Mouse (Mus musculus) adrenal gland, adult 2 months (tissue): Measurements from ENCODE around the gene Mblac1. TPM values are rescaled to one million over a fixed set of nuclear protein-coding genes. Genes with fewer than 3 reads are reported as not detected.
"Not testable (repeated sequence)": the region's sequence is repeated elsewhere in the genome, so short reads cannot be mapped to it uniquely, and the experiment has no call there.

Experiments
- DNase-seq: peaks from one replicate; pipeline ENCODE4 v3.0.0; 2021
- microRNA-seq, 2 experiments: library from miRNA; unstranded; fragments of <30 nt; microRNA quantifications; one replicate each; pipeline ENCODE4 v1.2.0; 2021
- polyA plus RNA-seq: library from polyadenylated mRNA; depleted of rRNA; stranded (reverse); fragments of >200 nt; gene quantifications from 2 replicates; pipeline ENCODE4 v1.2.3, GENCODE M21; 2012; rRNA removed
- total RNA-seq, 2 experiments: library from RNA; stranded (reverse); gene quantifications; 2 replicates each; pipeline ENCODE4 v1.2.3; 2021

Mblac1 gene
- total and polyA plus RNA-seq, 3 experiments: 5.0 to 11.9 (median 9.6) TPM

DNA sequence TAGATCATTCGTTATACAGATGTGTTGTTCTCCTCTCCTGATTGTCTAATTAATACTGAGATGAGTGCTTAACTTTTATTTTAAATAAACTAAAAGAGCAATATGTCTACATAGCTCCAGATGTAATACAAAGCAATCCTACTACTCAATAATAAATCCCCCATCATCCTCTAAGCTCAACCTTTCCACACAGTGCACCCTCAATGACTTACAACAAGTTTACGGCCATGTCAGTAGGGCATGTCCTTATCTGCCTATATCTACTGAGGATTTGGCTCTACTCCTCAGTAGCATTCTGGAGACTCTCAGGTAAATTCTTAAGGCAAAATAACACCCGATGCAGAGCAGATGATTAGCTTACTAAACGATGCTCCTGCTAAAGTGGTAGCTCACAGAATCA is 13.8 kb downstream of the Mblac1 start:
- no peak for DNase-seq

DNA sequence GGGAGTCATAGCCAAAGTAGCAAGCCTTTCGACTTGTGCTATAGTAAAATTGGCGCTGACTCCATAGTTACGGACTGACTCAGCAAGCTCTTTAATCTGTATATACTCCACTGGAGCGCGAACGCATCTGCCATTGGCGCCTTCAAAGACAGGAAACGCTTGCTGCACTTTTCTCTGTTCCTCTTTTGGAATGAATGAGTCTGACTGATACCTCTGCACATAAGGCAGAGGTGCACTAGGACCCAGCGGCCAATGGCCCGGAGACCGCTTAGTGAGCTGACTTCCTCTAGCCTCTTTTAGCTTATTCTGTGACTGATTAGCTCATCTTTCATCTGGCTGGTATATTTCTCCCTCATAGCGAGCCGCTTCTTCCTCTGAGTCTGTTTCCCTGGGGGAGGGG is 22.5 kb downstream of the Mblac1 start:
- not testable (repeated sequence) for DNase-seq

DNA sequence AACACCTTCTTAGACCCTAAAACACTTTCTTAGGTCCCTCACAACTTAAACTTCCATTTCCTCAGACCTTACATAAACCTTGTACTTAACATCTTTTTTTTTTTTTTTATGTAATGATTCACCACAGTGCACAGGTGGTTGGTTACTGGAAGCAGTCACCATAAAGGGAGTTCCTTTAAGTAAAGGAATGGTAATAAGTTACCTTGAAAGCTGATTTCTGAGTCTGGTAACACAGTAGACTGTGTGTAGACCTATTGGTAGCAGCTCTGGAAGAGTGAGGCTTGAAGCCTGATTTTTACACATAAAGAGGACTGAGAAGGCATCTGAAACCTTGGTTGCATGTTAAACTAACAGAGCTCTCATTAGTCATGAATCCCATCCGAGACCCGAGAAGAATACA is 25.8 kb downstream of the Mblac1 start:
- DNase-seq: no peak

DNA sequence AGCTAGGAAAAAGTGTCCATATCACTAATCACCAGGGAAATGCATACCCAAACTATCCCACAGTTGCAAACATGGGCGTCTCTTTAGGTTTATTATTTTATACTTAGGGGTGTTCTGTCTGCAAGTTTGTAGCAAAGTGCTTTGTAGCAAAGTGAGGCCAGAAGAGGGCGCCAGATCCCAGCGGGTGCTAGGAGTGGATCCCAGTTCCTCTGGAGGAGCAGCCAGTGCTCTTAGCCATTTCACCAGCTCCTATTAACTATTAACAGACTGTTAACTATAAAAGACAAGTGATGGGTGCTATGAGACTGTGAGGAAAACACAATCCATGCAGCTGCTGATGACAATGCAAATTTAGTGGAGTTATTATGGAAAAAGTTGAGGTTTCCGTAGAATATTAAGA is 28.0 kb downstream of the Mblac1 start:
- DNase-seq: peak; percentile 89

DNA sequence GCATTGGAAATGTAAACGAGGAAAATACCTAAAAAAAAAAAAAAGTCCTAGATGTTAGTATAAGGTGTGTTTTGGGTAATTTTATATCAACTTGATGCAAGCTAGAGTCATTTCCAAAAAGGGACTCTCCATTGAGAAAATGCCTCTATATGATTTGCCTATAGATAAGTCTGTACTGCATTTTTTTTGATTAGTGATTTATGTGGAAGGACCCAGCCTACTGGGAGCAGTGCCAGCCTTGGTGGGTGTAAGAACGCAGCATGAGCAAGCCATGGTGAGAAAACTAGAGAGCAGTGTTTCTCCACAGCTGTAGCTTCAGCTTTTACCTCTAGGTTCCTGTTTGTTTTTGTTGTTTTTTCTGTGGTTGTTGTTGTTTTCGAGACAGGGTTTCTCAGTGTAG is 29.2 kb downstream of the Mblac1 start:
- no peak for DNase-seq

DNA sequence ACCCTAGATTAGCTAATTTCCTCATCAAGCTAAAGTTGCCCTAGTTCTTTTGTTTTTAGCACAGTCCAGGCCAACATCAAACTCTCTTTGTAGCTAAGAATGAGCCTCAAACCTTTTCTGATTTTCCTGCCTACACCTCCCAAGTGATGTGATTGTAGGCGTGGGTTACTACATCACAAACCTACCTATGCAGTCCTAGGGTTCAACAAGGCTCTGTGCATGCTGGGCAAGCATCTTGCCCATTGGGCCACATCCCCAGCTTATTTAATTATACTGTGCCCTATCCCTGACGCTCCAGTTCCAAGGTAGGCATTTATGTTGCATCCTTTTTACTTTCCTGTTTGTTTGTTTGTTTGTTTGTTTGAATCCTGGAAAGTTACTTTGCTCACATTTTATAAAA is 31.6 kb downstream of the Mblac1 start, which contains the start of gene Nxpe5:
TSS of gene Nxpe5 (plus strand) at position 199 of the 400 bp plus-strand sequence.
- no peak for DNase-seq

DNA sequence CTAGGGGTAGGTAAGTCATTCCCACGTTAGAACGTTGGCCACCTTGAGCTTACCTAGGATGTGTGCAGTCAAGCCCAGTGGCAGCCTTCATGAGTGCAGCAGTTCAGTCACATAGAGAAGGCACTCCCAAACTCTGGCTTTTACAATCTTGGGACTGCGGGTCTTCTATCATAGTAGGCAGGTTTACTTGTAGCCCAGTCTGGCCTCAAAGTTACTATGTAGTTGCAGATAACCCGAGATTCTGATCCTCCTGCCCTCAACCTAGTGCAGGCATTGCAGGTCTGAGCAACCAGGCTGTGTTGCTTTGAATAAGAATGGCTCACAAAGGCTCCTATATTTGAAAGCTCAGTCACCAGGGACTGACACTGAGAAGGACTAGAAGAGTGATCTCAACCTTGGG is 32.4 kb downstream of the Mblac1 start:
- DNase-seq: no peak

DNA sequence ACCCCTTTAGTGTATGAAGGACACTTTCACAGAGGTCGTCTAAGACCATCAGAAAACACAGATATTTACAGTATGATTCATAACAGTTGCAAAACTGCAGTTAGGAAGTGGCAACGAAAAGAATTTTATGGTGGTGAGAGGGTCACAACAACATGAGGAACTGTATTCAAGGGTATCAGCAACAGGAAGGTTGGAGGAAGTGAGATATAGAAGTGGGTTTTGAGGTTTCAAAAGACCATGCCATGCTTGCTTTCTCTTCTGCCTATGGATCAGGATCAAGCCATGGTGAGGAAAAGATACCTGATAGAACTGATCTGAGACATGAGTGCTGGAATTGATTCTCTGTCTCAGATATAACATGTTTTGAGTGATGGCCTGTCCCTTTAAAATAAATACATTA is 33.3 kb downstream of the Mblac1 start:
- DNase-seq: no peak

DNA sequence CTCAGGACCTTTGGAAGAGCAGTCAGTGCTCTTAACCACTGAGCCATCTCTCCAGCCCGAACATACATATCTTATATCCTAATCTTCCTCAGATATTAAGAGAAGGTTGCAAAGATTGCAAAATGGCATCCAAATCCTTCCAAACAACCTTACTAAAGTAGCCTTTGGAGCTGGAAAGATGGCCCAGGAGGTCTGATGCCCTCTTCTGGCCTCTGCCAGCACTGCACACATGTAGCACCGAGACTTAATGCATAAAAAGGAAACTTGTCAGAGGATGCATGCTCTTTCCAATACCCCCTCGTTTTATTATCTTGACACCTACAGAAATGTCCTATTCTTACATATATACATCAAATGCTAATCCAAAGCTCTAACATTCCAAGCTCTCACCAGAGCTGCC is 33.9 kb downstream of the Mblac1 start:
- DNase-seq: peak; percentile 19

DNA sequence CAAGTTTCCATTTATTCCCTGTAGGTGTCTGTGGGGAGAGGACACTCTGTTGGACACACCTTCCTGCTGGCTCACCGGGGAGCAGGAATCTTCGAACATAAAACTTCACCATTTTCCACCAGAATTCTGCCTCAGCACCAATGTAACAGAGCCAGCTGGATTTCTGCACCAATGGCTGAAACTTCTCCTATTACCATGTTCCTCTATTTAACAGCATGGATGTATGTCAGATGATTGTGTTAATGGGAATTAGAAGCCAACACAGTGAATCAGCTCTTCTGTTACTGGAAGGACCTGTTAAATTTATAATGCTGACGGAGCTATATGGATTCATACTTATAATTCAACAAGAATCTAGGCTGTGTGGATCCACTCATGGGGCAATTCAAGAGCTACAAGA is 35.4 kb downstream of the Mblac1 start:
- no peak for DNase-seq

DNA sequence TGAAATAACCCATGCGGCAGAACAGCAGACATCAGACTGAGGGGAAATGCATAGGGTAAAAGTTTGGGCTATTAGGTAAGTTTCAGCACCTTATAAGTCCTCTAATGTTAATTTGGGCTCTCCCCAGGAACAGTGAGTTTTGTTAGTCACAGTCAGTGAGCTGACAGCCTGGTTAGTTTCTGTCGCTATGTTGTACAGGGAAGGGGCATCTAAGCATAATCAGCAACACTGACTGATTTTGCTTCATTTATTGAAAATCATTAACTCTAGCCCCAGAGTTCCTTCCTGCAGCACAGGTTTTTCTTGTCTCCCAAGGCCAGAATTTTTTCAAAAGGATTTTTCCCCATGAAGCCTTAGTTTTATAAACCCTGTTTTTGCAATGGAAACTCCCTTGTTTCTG is 39.7 kb downstream of the Mblac1 start:
- DNase-seq: no peak

DNA sequence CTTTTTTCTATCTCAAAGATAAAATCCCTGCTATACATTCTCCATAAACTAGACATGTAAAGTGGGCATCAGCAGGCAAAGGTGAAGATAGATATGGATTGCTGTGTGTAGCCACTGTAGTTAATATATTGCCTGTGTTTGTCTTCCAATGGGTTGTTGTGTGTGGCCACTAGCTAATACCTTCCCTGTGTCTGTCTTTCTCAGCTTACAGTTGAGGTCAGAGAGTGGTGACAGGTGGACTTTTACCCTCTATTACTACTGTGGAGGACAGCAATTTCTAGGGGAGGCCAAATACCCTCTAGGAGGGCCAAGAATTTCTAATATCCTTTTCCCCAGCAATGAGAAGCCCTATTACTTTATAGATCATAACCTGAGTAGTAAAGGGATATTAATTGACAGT is 40.1 kb downstream of the Mblac1 start:
- DNase-seq: no peak

DNA sequence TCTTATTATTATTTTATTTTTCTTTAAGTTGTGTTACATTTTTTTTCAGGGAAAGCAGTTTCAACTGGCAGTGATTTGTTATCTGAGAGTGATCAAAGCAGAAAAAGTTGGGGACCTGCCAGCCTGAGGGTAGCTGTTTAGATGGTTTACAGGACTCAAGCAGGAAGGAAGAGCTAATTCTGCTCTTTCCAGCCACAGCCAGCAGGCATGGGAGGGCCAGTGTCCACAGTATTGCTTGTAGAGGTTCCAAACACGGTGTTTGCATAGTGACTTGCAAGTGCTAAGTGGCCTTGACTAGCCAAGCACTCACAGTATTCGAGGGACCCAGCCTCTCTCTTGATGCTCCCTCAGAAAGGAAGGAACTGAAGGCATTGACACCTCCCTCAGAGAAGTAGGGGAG is 47.4 kb downstream of the Mblac1 start:
- peak; percentile 50 for DNase-seq

Small RNA genes lying within 50 kb of the gene (microRNA-seq; reads per million reads assigned to microRNA genes)
- gene Mir106b: 754 to 950 reads per million in 2 experiments
- 220 to 244 reads per million in 2 experiments for gene Mir25
- gene Mir93: 2,301 to 2,408 reads per million in 2 experiments

Other genes starting within 250 kb of the Mblac1 start
- under 1 TPM; 0.06 to 0.38 TPM for gene Gjc3, start 231.2 kb upstream of the Mblac1 start, total RNA-seq
- gene Gjc3, start 231.2 kb upstream of the Mblac1 start, polyA plus RNA-seq: 0.03 and 0.19 TPM in 2 replicates
- 1 to 10 TPM in 1 of 2 experiments, under 1 TPM in 1; 0.83 to 4.2 TPM for gene Azgp1, start 212.8 kb upstream of the Mblac1 start, total RNA-seq
- 0.18 and 0.72 TPM in 2 replicates for gene Azgp1, start 212.8 kb upstream of the Mblac1 start, polyA plus RNA-seq
- not detected for gene Smok3a, start 173.1 kb upstream of the Mblac1 start, total RNA-seq
- gene Smok3a, start 173.1 kb upstream of the Mblac1 start, polyA plus RNA-seq: not detected in 2 replicates
- gene Smok3b, start 172.9 kb upstream of the Mblac1 start, total RNA-seq: not detected
- not detected in 2 replicates for gene Smok3b, start 172.9 kb upstream of the Mblac1 start, polyA plus RNA-seq
- gene Smok3c, start 141.1 kb upstream of the Mblac1 start, total RNA-seq: not detected
- not detected in 2 replicates for gene Smok3c, start 141.1 kb upstream of the Mblac1 start, polyA plus RNA-seq
- 10 to 100 TPM; 33.9 to 40.2 TPM for gene Zkscan1, start 109.2 kb upstream of the Mblac1 start, total RNA-seq
- gene Zkscan1, start 109.2 kb upstream of the Mblac1 start, polyA plus RNA-seq: 2.7 and 3.4 TPM in 2 replicates
- 10 to 100 TPM; 14.8 to 16.7 TPM for gene Zscan21, start 77.4 kb upstream of the Mblac1 start, total RNA-seq
- 4.0 and 5.3 TPM in 2 replicates for gene Zscan21, start 77.4 kb upstream of the Mblac1 start, polyA plus RNA-seq
- gene Zfp113, start 38.6 kb upstream of the Mblac1 start, total RNA-seq: 10 to 100 TPM; 11.0 to 11.5 TPM
- 6.2 and 10.5 TPM in 2 replicates for gene Zfp113, start 38.6 kb upstream of the Mblac1 start, polyA plus RNA-seq
- gene Cops6, start 33.2 kb upstream of the Mblac1 start, total RNA-seq: 100 to 1,000 TPM; 132 to 160 TPM
- gene Cops6, start 33.2 kb upstream of the Mblac1 start, polyA plus RNA-seq: 44.6 and 49.2 TPM in 2 replicates
- 10 to 100 TPM; 19.4 to 20.1 TPM for gene Ap4m1, start 22.3 kb upstream of the Mblac1 start, total RNA-seq
- gene Ap4m1, start 22.3 kb upstream of the Mblac1 start, polyA plus RNA-seq: 24.9 and 27.7 TPM in 2 replicates
- 10 to 100 TPM; 22.8 to 23.1 TPM for gene Mcm7, start 21.9 kb upstream of the Mblac1 start, total RNA-seq
- gene Mcm7, start 21.9 kb upstream of the Mblac1 start, polyA plus RNA-seq: 17.9 and 21.6 TPM in 2 replicates
- 10 to 100 TPM; 41.7 to 44.7 TPM for gene Taf6, start 6.9 kb upstream of the Mblac1 start, total RNA-seq
- 63.3 and 72.2 TPM in 2 replicates for gene Taf6, start 6.9 kb upstream of the Mblac1 start, polyA plus RNA-seq
- 10 to 100 TPM; 18.1 to 28.7 TPM for gene Cnpy4, start 6.8 kb upstream of the Mblac1 start, total RNA-seq
- gene Cnpy4, start 6.8 kb upstream of the Mblac1 start, polyA plus RNA-seq: 0.68 and 1.1 TPM in 2 replicates
- under 1 TPM; 0.29 to 0.66 TPM for gene Nxpe5, start 31.6 kb downstream of the Mblac1 start, total RNA-seq
- 0.17 and 0.20 TPM in 2 replicates for gene Nxpe5, start 31.6 kb downstream of the Mblac1 start, polyA plus RNA-seq
- 10 to 100 TPM; 72.3 to 99.9 TPM for gene Lamtor4, start 61.2 kb downstream of the Mblac1 start, total RNA-seq
- gene Lamtor4, start 61.2 kb downstream of the Mblac1 start, polyA plus RNA-seq: 184 and 189 TPM in 2 replicates
- gene BC037034, start 69.7 kb downstream of the Mblac1 start, total RNA-seq: 10 to 100 TPM; 24.3 to 28.4 TPM
- 93.4 and 115 TPM in 2 replicates for gene BC037034, start 69.7 kb downstream of the Mblac1 start, polyA plus RNA-seq
- gene Gal3st4, start 78.5 kb downstream of the Mblac1 start, total RNA-seq: under 1 TPM; 0.12 to 0.28 TPM
- gene Gal3st4, start 78.5 kb downstream of the Mblac1 start, polyA plus RNA-seq: 0.07 TPM in 2 replicates
- gene Gm43720, start 85.6 kb downstream of the Mblac1 start, total RNA-seq: not detected
- gene Gm43720, start 85.6 kb downstream of the Mblac1 start, polyA plus RNA-seq: not detected in 2 replicates
- under 1 TPM; 0.35 to 0.63 TPM for gene Gpc2, start 85.7 kb downstream of the Mblac1 start, total RNA-seq
- 2.3 and 3.1 TPM in 2 replicates for gene Gpc2, start 85.7 kb downstream of the Mblac1 start, polyA plus RNA-seq
- under 1 TPM in 1 of 2 experiments, not detected in 1; 0.06 TPM for gene Stag3, start 85.9 kb downstream of the Mblac1 start, total RNA-seq
- gene Stag3, start 85.9 kb downstream of the Mblac1 start, polyA plus RNA-seq: 0.68 TPM in 1 of 2 replicates, not detected in the other
- gene Pvrig, start 147.6 kb downstream of the Mblac1 start, total RNA-seq: under 1 TPM in 1 of 2 experiments, not detected in 1; 0.55 TPM
- 0.09 and 0.10 TPM in 2 replicates for gene Pvrig, start 147.6 kb downstream of the Mblac1 start, polyA plus RNA-seq
- 1 to 10 TPM; 4.5 to 10.0 TPM for gene Zfp157, start 247.2 kb downstream of the Mblac1 start, total RNA-seq
- 1.1 and 1.4 TPM in 2 replicates for gene Zfp157, start 247.2 kb downstream of the Mblac1 start, polyA plus RNA-seq